Mouse (Mus musculus): ENCODE measurements around the gene Frmd4b.

DNA sequence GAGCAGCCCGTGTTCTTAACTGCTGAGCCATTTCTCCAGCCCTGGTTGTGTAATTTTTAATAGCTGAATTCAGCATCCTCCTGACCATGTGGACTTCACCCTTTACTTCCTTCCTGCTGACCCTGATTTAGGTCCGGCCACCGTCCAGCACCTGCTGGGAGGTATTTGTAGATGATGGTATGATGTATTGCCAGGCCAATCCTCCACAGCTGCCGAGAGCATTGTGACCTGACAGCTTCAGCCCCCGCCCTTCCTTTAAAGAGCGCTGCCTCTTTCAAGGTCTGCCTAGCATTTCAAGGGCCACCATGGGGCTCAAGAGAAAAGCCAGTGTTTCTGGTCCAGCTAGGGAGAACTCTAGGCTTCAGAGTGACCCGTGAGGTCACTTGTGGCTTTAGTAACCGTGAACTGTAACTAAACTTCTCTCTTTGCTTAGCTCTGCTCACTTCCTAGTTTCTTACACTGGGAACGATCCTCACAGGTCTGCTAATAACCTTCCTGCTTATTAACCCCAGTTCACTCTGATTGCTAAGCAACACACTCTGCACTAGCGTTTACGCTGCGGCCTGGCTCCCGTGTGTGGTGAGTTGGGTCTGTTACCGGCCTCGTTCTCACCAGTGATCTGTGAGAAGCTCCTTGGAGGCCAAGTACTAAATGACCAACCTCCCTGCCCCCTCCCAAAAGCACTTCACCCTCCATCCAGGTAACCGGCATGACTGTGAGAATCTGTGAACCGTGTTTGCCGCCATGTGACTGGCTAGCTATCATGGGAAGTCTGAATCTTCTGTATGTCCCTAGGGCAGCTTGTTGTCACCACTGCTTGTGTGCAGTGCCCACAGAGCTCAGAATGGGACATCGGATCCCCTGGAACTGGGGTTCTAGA, 138.1 kb downstream of the Frmd4b start:
- no peak for TF ChIP-seq CTCF (IDR thresholded peaks at IDR 0.05; ENCODE audit: borderline replicate concordance, control insufficient read depth, extremely low read depth, insufficient read depth, low read length, poor library complexity)
- no peak for TF ChIP-seq POLR2A (IDR thresholded peaks at IDR 0.05; ENCODE audit: control insufficient read depth, extremely low read depth, insufficient read depth, low read length, poor library complexity)

Data from thymus, adult 2 months (tissue).